Mouse (Mus musculus) right cerebral cortex, adult 18-20 months (tissue): ENCODE measurements around the gene Rangap1.

Experiments
- DNase-seq: peaks from one replicate; pipeline ENCODE4 v3.0.0; 2022; ENCODE audit warnings: mixed read lengths

Rangap1 gene

GRCm38 (mm10) chr15:81693967-81694881, 51.1 kb downstream of the Rangap1 start:
- DNase-seq: peak; percentile 74

GRCm38 (mm10) chr15:81693366-81693966, 51.9 kb downstream of the Rangap1 start:
- DNase-seq: no peak

GRCm38 (mm10) chr15:81680301-81680805, 65.0 kb downstream of the Rangap1 start:
- DNase-seq: no peak

- DNase-seq: no peak
Measured at GRCm38 (mm10) chr15:81676637-81677036, 68.7 kb downstream of the Rangap1 start.

- no peak for DNase-seq
Measured at GRCm38 (mm10) chr15:81670231-81670640, 75.1 kb downstream of the Rangap1 start.

- DNase-seq: no peak
Measured at GRCm38 (mm10) chr15:81666957-81667356, 78.4 kb downstream of the Rangap1 start.

- peak; percentile 94 for DNase-seq
Measured at GRCm38 (mm10) chr15:81663697-81664561, 81.4 kb downstream of the Rangap1 start, which contains the start of gene L3mbtl2. L3mbtl2 (plus strand) TSS chr15:81663889.

- no peak for DNase-seq
Measured at GRCm38 (mm10) chr15:81663281-81663680, 82.0 kb downstream of the Rangap1 start.

GRCm38 (mm10) chr15:81661701-81662100, 83.6 kb downstream of the Rangap1 start:
- DNase-seq: no peak
